In genomic region chr4:139622373-139623282, GRCm38 (mm10) we compare ENCODE assay signal across 8 mouse cellular contexts. TPM values are rescaled to one million over a fixed set of nuclear protein-coding genes. Genes with fewer than 3 reads are reported as not detected.
DNase-seq lines count a peak whose midpoint lies in the region; ATAC-seq and TF ChIP-seq lines count a peak whose summit lies in the region.

Gene Aldh4a1, plus strand, starts transcription at chr4:139622866.

- ATAC-seq in cerebellum, adult (ENCODE audit: insufficient number of reproducible peaks, low FRiP score, low TSS enrichment), result peak; percentile 99
- peak; percentile 100 for ATAC-seq in forebrain, embryonic 13.5 days
- peak; percentile 95 for ATAC-seq in liver, postnatal 0 days
- peak; percentile 100 for ATAC-seq in neural tube, embryonic 14.5 days (ENCODE audit: low read depth)

- H3K9ac ChIP-seq in ES-Bruce4 (ENCODE audit: low read depth, poor library complexity, severe bottlenecking), result peak within 1 kb of the TSS; percentile 40
- H3K9ac ChIP-seq in forebrain, embryonic 13.5 days, result peak within 1 kb of the TSS; percentile 87
- peak within 1 kb of the TSS; percentile 77 for H3K9ac ChIP-seq in liver, postnatal 0 days (replicated peaks)
- peak within 1 kb of the TSS; percentile 54 for H3K9ac ChIP-seq in neural tube, embryonic 14.5 days (replicated peaks; ENCODE audit: low read depth, low read length)

- H3K4me1 ChIP-seq in ES-Bruce4 (ENCODE audit: control insufficient read depth, insufficient read depth, low read length), result peaks cover 9% of the 10 kb centered on the region
- peaks cover 23% of the 10 kb centered on the region for H3K4me1 ChIP-seq in forebrain, embryonic 13.5 days
- peaks cover 21% of the 10 kb centered on the region for H3K4me1 ChIP-seq in liver, postnatal 0 days (ENCODE audit: insufficient read depth)
- H3K4me1 ChIP-seq in neural tube, embryonic 14.5 days (ENCODE audit: control insufficient read depth, insufficient read depth, low read length), result peaks cover 12% of the 10 kb centered on the region

- DNase-seq in heart, postnatal 10 days, result peak; percentile 92 to 94
- peak; percentile 89 for DNase-seq in large intestine, adult 2 months (ENCODE audit: low read depth, low spot score)
- peak; percentile 88 for DNase-seq in liver, postnatal 0 days
- DNase-seq in testis, postnatal 10 days (ENCODE audit: low spot score), result peak; percentile 88

- no peak within 1 kb of the TSS for H3K27ac ChIP-seq in ES-Bruce4 (ENCODE audit: insufficient read depth, low read length)
- H3K27ac ChIP-seq in forebrain, embryonic 13.5 days, result peak within 1 kb of the TSS; percentile 80
- peak within 1 kb of the TSS; percentile 98 for H3K27ac ChIP-seq in liver, postnatal 0 days (ENCODE audit: low read depth)
- H3K27ac ChIP-seq in neural tube, embryonic 14.5 days (ENCODE audit: low read depth, low read length), result peak within 1 kb of the TSS; percentile 91

- H3K4me3 ChIP-seq in ES-Bruce4 (ENCODE audit: low read depth, low read length), result peak within 1 kb of the TSS; percentile 81
- peak within 1 kb of the TSS; percentile 80 for H3K4me3 ChIP-seq in forebrain, embryonic 13.5 days
- peak within 1 kb of the TSS; percentile 78 for H3K4me3 ChIP-seq in liver, postnatal 0 days (ENCODE audit: low read depth, low read length)
- peak within 1 kb of the TSS; percentile 57 for H3K4me3 ChIP-seq in neural tube, embryonic 14.5 days (ENCODE audit: low read depth, low read length)

- H3K4me2 ChIP-seq in forebrain, embryonic 13.5 days, result peak within 1 kb of the TSS; percentile 88
- peak within 1 kb of the TSS; percentile 98 for H3K4me2 ChIP-seq in liver, postnatal 0 days (ENCODE audit: low read depth, low read length)
- peak within 1 kb of the TSS; percentile 94 for H3K4me2 ChIP-seq in neural tube, embryonic 14.5 days (ENCODE audit: low read depth, low read length)

- intact Hi-C loops in heart, postnatal 10 days (cut with DNase I), result no loop called here

- peak; percentile 91 for TF ChIP-seq POLR2A in ES-Bruce4 (IDR thresholded peaks at IDR 0.05; ENCODE audit: insufficient read depth, low read length)

- TF ChIP-seq CTCF in ES-Bruce4 (IDR thresholded peaks at IDR 0.05; ENCODE audit: low read depth, low read length), result no peak
- no peak for TF ChIP-seq CTCF in liver, postnatal 0 days (IDR thresholded peaks at IDR 0.05; ENCODE audit: low read depth)

- H3K9me3 ChIP-seq in ES-Bruce4 (replicated peaks; ENCODE audit: control insufficient read depth, insufficient read depth, low read length, poor library complexity, severe bottlenecking), result no peaks in the 10 kb centered on the region
- no peaks in the 10 kb centered on the region for H3K9me3 ChIP-seq in forebrain, embryonic 13.5 days (replicated peaks)
- H3K9me3 ChIP-seq in liver, postnatal 0 days (ENCODE audit: low read length), result no peaks in the 10 kb centered on the region
- H3K9me3 ChIP-seq in neural tube, embryonic 14.5 days (ENCODE audit: control insufficient read depth, low read length), result no peaks in the 10 kb centered on the region

- TF ChIP-seq EP300 in ES-Bruce4 (IDR thresholded peaks at IDR 0.05; ENCODE audit: insufficient read depth, low read depth, low read length), result 0 out of 2 replicates have a peak, but pooled peaks have one; percentile 56
- peak; percentile 78; the same call in 1 of the 2 replicates for TF ChIP-seq EP300 in liver, postnatal 0 days (IDR thresholded peaks at IDR 0.05; ENCODE audit: low read depth)

- under 1% methylated on average over 33 of the region's 38 CpGs for WGBS in forebrain, embryonic 13.5 days
- under 1% methylated on average over 36 of the region's 38 CpGs for WGBS in large intestine, adult 2 months
- under 1% methylated on average over 35 of the region's 38 CpGs for WGBS in liver, postnatal 0 days (ENCODE audit: insufficient replicate concordance)
- under 1% methylated on average over 33 of the region's 38 CpGs for WGBS in neural tube, embryonic 14.5 days

- no peaks in the 10 kb centered on the region for H3K27me3 ChIP-seq in ES-Bruce4 (ENCODE audit: control insufficient read depth, insufficient read depth, low read length, poor library complexity, severe bottlenecking)
- H3K27me3 ChIP-seq in forebrain, embryonic 13.5 days, result no peaks in the 10 kb centered on the region
- H3K27me3 ChIP-seq in liver, postnatal 0 days (ENCODE audit: insufficient read depth, low read length), result no peaks in the 10 kb centered on the region
- H3K27me3 ChIP-seq in neural tube, embryonic 14.5 days (ENCODE audit: control insufficient read depth, insufficient read depth, low read length), result no peaks in the 10 kb centered on the region

- H3K36me3 ChIP-seq in ES-Bruce4 (ENCODE audit: control insufficient read depth, insufficient read depth, low read length, poor library complexity, severe bottlenecking), result no peaks in the 10 kb centered on the region
- no peaks in the 10 kb centered on the region for H3K36me3 ChIP-seq in forebrain, embryonic 13.5 days (ENCODE audit: poor library complexity, severe bottlenecking)
- H3K36me3 ChIP-seq in liver, postnatal 0 days (replicated peaks; ENCODE audit: insufficient read depth, low read length), result no peaks in the 10 kb centered on the region
- no peaks in the 10 kb centered on the region for H3K36me3 ChIP-seq in neural tube, embryonic 14.5 days (ENCODE audit: control insufficient read depth, insufficient read depth, low read length)

RNA-seq across cellular contexts. Expression of gene Aldh4a1, which starts in this region (rescaled TPM):
- 30.9 and 32.3 TPM in 2 replicates for polyA plus RNA-seq in ES-Bruce4 (2011; ENCODE audit: insufficient read depth, insufficient read length, low read depth, missing spikeins)
- polyA plus RNA-seq in forebrain, embryonic 13.5 days (2015; fragmentation: Nextera tagmentation; extraction: Ambion mirVana), result 20.9 and 21.1 TPM in 2 replicates
- 10 to 100 TPM; 15.6 to 15.7 TPM for total RNA-seq in heart, postnatal 10 days (2021)
- polyA plus RNA-seq in large intestine, adult 2 months (2012; rRNA removed), result 23.3 and 53.1 TPM in 2 replicates
- 81.2 and 86.3 TPM in 2 replicates for polyA plus RNA-seq in liver, postnatal 0 days (2015; fragmentation: Nextera tagmentation; extraction: Ambion mirVana)
- 13.5 and 21.7 TPM in 2 replicates for polyA plus RNA-seq in neural tube, embryonic 14.5 days (2014; fragmentation: Nextera tagmentation; extraction: Ambion mirVana)
